Mouse (Mus musculus): Measurements from ENCODE around the gene Cd55.

DNA sequence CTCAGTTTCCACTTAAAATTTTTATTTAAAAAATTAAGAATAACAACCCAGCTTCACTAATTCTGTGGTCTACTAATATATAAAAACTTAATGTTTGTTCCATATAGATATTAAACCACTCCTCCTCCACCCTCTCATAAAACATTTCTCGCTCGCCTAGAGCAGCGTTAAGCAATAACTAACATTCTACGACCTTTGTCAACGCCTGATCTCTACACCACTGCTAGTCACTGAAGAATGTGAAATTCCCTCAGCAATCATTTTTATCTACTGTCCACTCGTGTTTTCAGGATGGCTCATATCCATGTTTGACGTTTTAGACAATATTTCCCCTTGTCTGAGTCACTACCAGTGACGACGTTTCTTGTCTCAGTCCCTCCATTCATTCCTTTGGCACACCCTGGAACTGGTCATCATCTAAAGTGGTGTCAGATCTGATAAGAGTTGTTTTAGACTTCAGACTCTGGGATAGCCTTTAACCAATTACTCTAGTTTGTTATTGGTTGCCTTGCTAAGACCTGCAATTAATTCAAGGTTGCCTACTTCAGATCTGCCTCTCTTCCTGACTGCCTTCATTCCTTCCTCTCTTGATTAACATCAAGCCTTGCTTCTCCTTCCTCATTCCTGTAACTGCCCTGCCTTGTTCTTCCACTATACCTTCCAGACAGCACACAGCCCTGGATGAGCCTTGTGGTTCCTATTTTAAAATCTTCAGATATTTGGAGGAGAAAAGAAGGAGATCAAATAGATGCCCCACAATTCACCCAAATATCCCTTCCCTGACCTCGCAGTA, 23.5 kb upstream of the Cd55 start:
- TF ChIP-seq CTCF (IDR thresholded peaks at IDR 0.05; ENCODE audit: control insufficient read depth, insufficient read depth, low read length) (no peak), POLR2A (IDR thresholded peaks at IDR 0.05; ENCODE audit: borderline replicate concordance, control insufficient read depth, low read depth, low read length) (no peak)

Measured in bone marrow, adult 2 months (tissue).